Mouse (Mus musculus) G1E (cell line): Measurements from ENCODE around the gene Luzp1.

ENCODE experiments used
- CTCF ChIP-seq: IDR thresholded peaks from 2 replicates; pipeline ENCODE4 v1.5.1; 2012; ENCODE audit warnings: low read depth, low read length, inconsistent platforms, mixed read lengths
- TAL1 ChIP-seq: conservative IDR thresholded peaks from 2 replicates; pipeline ENCODE4 v1.6.1; 2012; ENCODE audit warnings: low read depth, low read length, inconsistent platforms, mixed read lengths

DNA sequence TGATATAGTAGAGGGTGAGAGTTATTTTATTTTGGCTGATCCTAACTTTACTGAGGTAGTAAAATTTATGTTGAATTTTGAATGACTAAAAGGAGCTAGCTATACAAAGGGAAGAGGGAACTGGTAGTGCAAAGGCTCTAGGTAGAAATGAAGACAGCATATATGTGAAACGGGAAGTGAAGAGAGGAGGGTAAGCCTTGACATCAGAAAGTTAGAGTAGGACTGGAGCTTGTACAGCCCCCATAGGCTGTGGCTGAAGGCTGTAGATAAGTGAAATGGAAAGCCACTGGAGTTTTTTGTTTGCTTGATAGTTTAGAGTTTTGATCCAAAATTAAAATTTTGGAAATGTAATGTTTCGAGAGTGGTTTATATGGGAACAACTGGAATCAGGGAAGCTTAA, 49.0 kb downstream of the Luzp1 start:
- TF ChIP-seq CTCF (no peak), TAL1 (no peak)
